Mouse (Mus musculus): ENCODE results near the gene Tomm22.

The Tomm22 gene

GRCm38 (mm10) chr15:79684616-79685015 is 14.0 kb downstream of the Tomm22 start:
- in situ Hi-C loops (cut with MboI, MseI), result loop anchor here (5.0 to 25.0 kb wide), 3 partner anchors 1118 to 1872 kb away; partner anchors contain the start of genes Eif3d (in 1 of the 2) and Foxred2 (in 1 of the 2)

DNA sequence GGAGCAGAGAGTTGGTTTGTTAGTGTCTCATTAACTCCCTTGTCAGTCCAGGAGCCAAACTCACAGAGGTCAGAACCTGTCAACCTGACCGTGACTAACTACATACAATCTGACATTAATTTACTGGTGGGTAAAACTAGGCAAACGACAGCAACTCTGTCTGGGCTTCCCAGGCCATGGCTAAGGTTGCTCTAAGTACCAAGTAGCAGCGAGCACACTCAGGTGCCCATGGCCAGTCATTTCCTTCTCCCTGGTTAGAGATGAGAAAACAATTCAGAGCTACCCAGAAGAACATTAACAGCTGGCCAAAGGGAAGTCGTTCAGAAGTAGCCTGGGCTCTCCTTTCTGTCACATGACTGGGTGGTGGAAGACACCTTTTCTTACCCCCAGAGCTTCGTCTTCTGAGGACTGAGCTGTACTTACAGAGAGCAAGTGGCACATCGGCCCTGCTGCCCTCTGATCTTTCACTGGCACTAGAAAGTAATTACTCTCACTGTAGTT is 14.5 kb downstream of the Tomm22 start:
- in situ Hi-C loops (cut with MboI, MseI), result loop anchor here (25.0 kb wide), 2 partner anchors 1723 to 1873 kb away; partner anchors contain the start of genes Eif3d (in 1 of the 2) and Foxred2 (in 1 of the 2)

DNA sequence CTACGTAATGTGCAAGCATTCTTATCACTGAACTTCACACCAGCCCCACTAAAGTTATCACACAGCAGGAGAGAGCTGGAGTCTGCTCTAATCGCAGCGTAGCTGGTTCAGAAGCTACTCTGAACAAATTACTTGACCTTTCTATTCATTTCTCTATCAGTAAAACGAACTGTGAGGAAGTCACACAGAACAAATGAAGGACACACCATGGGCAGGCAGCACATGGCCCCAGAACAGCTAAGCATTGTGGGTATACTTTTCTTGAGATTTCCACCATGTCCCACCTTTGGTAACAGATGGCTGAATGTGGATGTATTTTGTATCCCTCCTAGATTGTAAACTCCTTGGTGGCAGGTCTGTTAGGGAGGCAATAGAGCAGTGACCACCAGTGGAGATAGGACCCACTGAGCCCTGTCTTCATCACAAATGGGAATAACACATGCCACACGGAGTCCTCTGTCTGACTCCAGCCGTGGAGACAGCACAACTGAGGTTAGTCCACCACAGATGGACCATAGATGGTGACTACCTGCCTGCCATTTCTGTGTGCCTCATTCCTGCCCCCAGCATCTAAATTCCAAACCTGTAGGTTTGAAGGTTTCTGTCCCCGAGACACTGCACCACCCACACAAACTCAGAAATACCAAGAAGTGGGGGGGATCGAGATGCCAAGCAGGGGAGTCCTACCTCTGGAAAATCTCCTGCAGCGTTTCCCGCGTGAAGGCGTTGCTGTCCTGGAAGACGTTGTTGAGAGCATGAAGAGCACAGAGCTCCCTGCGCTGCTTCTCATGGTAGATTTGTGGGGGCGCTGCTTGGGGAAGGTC is 15.6 kb downstream of the Tomm22 start:
- in situ Hi-C loops (cut with MboI, MseI), result loop anchor here (25.0 kb wide), 2 partner anchors 1724 to 1874 kb away; partner anchors contain the start of genes Eif3d (in 1 of the 2) and Foxred2 (in 1 of the 2)

GRCm38 (mm10) chr15:79687175-79687574 is 16.5 kb downstream of the Tomm22 start:
- in situ Hi-C loops (cut with MboI, MseI), result loop anchor here (25.0 kb wide), 2 partner anchors 1725 to 1875 kb away; partner anchors contain the start of genes Eif3d (in 1 of the 2) and Foxred2 (in 1 of the 2)

DNA sequence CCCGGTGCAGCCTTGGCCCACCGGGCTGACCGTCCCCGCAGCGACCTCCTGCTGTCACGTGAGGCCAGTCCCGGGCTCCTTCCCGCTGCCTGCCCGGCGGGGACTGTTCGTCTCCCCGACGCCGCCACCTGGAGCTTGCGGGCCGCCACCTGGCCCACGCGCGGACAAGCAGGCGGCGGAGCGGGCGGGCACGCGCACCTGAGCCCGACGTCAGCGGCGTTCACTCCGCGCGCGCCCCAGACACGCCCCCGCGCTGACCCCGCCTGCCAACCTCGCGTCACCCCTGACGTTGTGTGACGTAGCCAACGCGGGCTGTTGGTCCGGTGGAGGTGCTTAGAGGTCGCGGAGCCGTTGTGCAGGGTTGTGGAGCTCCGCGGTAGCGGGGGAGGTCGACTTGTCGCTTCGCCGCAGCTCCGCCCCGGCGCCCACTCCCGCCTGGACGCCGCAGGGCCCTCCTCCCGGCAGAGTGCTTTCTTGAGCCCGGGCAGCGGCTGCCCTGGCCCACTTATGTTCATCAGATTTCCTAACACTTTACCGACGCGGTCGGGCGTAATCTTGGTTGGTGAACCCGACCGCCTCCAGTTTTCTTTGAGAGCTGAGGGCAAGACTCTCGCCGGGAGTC is 17.1 kb downstream of the Tomm22 start, which contains the start of gene Josd1:
TSS of gene Josd1 (minus strand) at position 274 of the 622 bp plus-strand sequence.
- in situ Hi-C loops (cut with MboI, MseI), result loop anchor here (25.0 kb wide), 2 partner anchors 1725 to 1875 kb away; partner anchors contain the start of genes Eif3d (in 1 of the 2) and Foxred2 (in 1 of the 2)

DNA sequence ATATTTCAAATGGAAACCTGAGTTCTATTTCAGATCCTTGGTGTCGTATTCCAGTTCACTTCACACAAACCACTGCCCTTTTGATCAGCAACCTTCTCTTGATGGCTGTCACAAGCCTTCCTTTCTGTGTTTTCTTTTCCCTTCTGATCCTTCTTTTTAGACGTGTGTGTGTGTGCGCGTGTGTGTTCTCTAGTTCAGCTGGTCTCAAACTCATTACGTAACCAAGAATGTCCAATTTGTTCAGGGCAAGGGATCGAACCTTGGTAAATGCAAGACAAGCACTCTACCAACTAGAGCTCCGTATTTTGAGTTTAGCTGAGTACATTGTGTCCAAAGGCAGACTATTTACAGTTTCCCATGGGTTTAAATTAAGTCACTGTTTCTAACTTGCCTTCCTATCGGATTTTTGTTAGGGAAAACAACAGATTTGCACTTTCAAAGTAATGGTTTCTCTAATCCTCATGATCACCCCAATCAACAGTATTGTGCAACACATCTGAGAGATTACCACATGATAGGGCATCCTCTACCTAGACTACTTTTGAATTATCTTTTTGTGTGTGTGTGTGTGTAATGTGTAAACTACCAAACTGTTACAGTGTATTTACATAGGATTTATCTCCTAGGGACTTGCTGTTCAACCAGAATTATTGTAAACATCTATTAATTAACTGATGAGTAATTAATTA is 17.8 kb downstream of the Tomm22 start:
- in situ Hi-C loops (cut with MboI, MseI), result loop anchor here (25.0 kb wide), 2 partner anchors 1726 to 1876 kb away; partner anchors contain the start of genes Eif3d (in 1 of the 2) and Foxred2 (in 1 of the 2)

- in situ Hi-C loops (cut with MboI, MseI), result loop anchor here (25.0 kb wide), 2 partner anchors 1728 to 1878 kb away; partner anchors contain the start of genes Eif3d (in 1 of the 2) and Foxred2 (in 1 of the 2)
These were observed 19.2 kb downstream of the Tomm22 start for GRCm38 (mm10) chr15:79689662-79690425.

- in situ Hi-C loops (cut with MboI, MseI), result loop anchor here (25.0 kb wide), 2 partner anchors 1728 to 1878 kb away; partner anchors contain the start of genes Eif3d (in 1 of the 2) and Foxred2 (in 1 of the 2)
These were observed 19.9 kb downstream of the Tomm22 start, which contains the start of gene Gtpbp1 for GRCm38 (mm10) chr15:79690426-79691022. Gtpbp1 (plus strand) TSS chr15:79690845.

DNA sequence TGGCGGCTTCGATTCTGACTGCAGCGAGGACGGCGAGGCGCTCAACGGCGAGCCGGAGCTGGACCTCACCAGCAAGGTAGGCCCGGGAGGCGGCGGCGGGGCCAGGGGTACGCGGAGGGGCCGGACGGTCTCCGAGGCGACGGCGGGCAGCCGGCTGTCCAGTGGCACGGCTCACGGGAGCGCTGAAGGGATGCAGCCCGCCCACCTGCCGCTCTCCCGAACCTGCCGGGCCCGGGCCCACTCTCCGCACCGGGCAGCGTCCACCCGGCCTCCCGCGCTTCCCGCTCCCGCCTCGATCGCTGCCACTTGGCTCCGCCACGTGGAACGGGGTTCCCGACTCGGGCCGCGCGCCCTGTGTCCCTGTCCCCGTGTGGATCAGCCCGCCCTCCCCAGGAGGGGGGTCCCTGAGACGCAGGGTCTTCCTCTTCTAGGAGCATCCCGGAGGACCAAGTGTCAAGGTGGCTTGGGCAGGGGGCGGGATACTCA is 20.4 kb downstream of the Tomm22 start:
- in situ Hi-C loops (cut with MboI, MseI), result loop anchor here (25.0 kb wide), 2 partner anchors 1729 to 1879 kb away; partner anchors contain the start of genes Eif3d (in 1 of the 2) and Foxred2 (in 1 of the 2)

DNA sequence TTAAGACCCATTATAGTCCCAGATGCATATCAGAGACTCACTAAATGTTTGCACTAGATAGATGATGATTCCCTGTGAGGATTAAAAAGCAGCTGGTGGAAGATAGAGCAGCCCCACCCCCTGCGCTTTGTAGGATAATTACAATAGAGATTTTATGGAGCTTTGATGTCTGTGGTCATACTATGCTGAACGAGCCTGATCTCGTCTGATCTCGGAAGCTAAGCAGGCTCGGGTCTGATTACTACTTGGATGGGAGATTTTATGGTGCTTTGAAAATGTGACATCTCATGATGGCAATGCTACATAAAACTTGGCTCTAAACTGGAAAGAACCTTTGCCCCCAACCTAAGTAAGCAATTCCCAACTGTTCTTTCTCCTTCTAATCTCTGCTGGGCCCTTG is 21.7 kb downstream of the Tomm22 start:
- in situ Hi-C loops (cut with MboI, MseI), result loop anchor here (25.0 kb wide), 2 partner anchors 1730 to 1880 kb away; partner anchors contain the start of genes Eif3d (in 1 of the 2) and Foxred2 (in 1 of the 2)

DNA sequence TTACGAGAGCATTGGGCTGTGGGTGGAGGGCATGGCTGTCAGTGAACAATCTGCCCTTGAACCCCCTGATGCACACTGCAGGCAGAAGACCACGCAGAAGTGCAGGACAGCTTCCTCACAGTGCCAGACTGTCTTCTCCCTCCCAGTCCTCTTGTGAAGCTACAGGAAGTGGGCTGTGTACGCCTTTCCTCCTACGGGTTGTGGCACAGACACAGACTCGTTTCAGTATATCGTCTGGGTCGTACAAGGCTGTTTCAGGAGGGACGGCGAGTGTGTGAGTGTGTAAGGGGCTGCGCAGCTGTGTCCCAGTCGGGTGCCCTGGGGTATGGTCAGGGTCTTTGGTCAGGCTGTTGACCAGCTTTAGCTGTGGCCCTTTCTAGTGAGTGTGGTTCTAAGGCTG is 23.1 kb downstream of the Tomm22 start:
- in situ Hi-C loops (cut with MboI, MseI), result loop anchor here (25.0 kb wide), 2 partner anchors 1731 to 1881 kb away; partner anchors contain the start of genes Eif3d (in 1 of the 2) and Foxred2 (in 1 of the 2)

DNA sequence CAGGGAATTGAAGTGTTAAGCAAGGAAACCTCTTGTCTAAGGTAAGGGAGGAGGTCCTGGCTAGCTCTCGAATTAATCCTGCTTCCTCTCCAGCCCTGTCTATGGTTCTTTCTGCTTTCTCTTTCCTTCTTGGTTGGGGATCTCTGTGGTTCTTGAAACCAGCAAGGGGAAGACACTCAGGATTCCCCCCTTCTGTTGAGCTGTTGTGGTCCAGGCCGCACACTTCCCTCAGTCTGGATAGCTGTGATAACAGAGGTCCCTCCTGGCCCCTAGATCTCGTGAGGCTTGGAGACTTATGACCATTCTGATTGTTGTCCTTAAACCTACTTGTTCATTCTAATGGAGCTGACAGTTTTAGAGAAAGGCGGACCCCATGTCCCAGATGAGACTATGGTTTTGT is 23.9 kb downstream of the Tomm22 start:
- in situ Hi-C loops (cut with MboI, MseI), result loop anchor here (25.0 kb wide), 2 partner anchors 1732 to 1882 kb away; partner anchors contain the start of genes Eif3d (in 1 of the 2) and Foxred2 (in 1 of the 2)

DNA sequence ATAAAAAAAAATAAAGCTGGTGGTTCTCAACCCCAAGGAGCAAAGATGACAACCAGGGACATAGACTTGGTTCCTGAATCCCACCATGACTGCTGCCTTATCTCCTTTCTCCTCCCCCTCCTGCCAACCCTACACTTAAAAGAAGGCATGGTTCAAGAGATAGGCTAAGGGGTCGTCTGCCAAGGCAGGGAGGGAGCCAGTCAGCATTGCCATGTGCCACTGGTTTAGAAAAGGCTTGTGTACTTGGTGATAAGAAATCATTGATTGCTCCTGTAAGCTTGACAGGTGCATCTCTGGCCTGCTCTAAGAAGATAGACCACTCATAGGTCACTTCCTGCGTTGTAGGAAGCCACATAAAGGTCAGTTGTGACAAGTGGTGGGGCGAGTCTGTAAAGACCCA is 24.9 kb downstream of the Tomm22 start:
- in situ Hi-C loops (cut with MboI, MseI), result loop anchor here (5.0 to 25.0 kb wide), 3 partner anchors 382 to 1883 kb away; partner anchors contain the start of genes Eif3d (in 1 of the 2) and Foxred2 (in 1 of the 2)

GRCm38 (mm10) chr15:79696508-79696907 is 25.8 kb downstream of the Tomm22 start:
- in situ Hi-C loops (cut with MboI, MseI), result loop anchor here (5.0 to 25.0 kb wide), 3 partner anchors 381 to 1884 kb away; partner anchors contain the start of genes Eif3d (in 1 of the 2) and Foxred2 (in 1 of the 2)

GRCm38 (mm10) chr15:79697011-79697410 is 26.4 kb downstream of the Tomm22 start:
- in situ Hi-C loops (cut with MboI, MseI), result loop anchor here (5.0 to 25.0 kb wide), 3 partner anchors 380 to 1885 kb away; partner anchors contain the start of genes Eif3d (in 1 of the 2) and Foxred2 (in 1 of the 2)

DNA sequence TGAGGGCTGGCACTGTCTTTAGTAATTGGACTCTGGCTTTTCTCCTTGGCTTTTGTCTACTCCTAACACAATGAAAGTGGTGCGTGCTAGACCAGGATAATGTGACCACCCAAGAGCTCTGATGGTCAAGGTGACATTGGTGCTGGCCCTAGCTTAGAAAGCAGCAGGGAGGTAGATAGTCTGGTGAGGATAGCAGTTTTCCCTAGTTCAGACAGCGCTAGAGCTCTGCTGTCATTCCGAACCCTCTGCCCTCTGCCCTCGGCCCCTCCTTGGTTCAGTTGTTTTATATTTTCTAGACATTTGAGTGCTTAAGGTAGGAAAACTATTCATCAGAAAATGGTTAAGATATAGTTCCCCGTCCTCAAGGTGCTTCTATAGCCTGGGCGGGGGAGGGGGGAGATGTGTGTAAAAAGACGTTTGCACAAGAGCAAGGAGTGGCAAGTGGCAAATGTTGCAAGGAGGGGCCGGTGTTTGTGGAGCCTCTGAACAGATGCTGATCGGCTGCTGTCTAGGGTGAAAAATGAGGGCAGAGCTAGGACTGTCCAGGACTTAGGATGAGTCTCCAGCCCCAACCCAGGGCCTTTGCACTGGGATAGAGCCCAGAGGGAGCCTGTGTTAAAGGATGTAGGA is 27.0 kb downstream of the Tomm22 start:
- in situ Hi-C loops (cut with MboI, MseI), result loop anchor here (5.0 to 25.0 kb wide), 3 partner anchors 380 to 1885 kb away; partner anchors contain the start of genes Eif3d (in 1 of the 2) and Foxred2 (in 1 of the 2)

GRCm38 (mm10) chr15:79706603-79707214 is 36.0 kb downstream of the Tomm22 start:
- in situ Hi-C loops (cut with MboI, MseI), result no loop called here
